Mouse (Mus musculus): Measurements from ENCODE around the gene Tulp1.
"Not testable (repeated sequence)": the region's sequence is repeated elsewhere in the genome, so short reads cannot be mapped to it uniquely, and the experiment has no call there.

Gene Tulp1

DNA sequence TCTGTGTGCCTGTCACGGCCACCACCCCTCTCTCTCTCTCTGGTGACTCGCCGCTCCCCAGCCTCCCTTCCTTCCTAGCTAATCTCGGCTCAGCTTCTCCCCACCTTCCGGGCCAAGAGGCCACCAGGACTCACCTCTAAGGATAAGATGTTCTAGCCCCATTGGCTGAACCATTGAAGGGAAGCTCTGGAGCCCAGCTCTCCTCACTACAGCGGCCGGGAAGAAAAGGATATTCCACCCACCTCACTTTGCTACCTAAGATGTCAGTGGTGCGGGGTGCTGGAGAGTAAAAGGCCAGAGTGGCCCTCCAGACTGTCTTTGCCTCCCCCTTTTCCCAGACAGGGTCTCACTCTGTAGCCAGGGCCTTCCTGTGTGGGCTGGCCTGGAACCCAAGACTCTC is at the start of gene Tulp1:
Gene Tulp1, minus strand, starts transcription at position 101 of the 400 bp plus-strand sequence.
- DNase-seq (ENCODE audit: low spot score) = no peak

DNA sequence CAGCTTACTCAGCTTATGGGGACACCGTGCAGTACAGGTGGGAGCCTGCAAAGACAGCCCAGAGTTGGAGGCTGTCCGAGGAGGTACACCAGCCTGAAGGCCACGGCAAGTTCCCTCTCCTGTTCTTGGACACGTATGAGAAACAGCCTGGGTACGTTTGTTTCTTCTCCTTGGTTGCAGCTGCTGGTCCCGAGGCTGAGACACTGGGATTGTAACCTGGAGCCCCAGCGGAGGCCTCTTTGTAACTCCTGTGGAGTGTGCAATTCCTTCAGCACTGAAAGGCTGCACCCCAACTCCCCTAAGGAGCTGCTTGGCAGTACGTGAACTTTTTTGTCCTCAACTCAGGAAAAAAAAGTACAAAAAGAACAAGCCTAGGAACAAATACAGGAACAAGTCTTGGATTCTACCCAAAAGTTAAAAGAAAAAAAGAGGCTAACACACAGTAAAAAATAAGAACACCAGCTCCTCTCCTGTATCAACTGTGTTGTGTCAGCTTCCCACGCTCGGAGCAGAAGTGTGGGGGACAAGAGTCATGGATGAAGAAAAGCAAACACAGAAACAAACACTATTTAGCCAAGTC is 46.4 kb upstream of the Tulp1 start:
- no peak for DNase-seq (ENCODE audit: low spot score)

DNA sequence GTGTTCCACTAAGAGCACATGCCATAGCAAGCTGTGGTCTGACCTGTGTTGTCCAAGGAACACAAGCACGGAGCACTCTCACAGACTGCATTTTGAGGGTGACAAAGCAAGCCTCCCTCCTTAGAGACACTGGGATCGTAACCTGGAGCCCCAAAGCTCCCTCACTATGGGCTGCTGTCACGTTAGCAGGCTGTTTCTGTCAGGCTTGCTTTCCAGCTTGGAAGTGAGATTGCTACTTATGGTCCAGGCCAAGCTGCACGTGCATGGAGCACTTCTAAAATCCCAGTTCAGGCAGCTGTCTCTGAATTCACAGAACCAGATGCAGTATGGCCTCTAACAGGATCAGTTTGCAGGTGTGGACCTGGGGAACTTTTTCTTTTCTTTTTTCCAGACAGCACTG is 45.7 kb upstream of the Tulp1 start:
- DNase-seq (ENCODE audit: low spot score) = no peak

DNA sequence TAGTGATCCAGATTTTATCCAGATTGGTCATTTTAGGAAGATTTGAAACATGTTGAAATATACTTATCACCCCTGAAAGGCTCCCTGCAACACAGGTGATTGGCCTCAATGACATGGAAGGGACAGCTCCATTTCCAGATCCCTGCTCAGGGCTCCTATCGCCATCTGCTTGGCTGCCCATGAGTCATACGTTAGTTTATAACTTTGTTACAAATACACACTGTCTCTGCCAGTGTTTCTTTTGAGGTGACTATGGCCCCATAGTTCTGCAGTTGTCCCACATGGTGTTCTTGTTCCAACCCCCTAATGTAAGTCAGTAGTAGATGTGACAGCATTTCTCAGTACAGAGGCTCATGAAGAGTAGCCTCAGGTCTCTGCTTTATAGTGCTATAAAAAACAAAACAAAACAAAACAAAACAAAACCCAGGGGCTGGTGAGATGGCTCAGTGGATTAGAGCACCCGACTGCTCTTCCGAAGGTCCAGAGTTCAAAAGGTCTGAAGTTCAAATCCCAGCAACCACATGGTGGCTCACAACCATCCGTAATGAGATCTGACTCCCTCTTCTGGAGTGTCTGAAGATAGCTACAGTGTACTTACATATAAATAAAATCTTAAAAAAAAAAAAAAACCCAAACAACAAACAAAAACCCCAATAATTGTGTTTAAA is 43.4 kb upstream of the Tulp1 start:
- no peak for DNase-seq (ENCODE audit: low spot score)

DNA sequence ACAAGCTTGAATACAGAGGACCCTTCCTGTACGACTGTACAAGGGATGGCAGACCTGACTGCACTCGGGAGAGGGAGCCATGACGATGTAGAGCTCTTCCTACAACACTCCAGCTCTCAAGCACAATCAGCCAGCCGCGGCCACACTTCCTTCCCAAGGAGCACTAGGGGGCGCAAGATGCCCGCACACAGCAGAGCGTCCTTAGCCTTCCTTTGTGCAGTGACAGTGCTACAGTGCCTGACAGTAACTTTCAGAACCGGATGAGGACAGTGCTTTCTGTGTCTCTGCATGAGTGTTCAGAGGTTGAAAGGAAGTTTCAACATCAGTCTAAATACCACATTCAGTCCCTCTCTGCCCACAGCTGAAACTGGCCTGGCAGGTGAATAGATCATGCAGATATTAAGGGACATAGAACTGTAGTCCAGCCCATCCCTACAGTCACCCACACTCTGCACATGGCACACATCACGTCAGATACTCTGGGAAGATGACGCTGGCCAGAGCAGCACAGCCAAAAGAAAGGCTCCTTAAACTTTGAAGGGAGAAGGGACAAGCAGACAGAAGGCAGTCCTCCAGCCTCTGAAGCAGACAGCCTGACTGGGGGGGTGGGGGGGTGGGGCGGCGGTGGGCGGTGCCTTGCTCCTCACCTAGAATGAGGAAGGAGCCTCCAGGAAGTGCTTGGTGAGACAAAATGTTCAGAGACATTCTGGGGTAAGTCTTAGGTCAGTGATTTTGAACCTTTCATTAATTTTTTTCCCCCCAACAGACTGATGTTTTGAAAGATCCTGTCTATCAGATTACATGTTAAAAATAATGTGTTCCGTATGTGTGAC is 42.6 kb upstream of the Tulp1 start:
- DNase-seq (ENCODE audit: low spot score) = peak; percentile 86

DNA sequence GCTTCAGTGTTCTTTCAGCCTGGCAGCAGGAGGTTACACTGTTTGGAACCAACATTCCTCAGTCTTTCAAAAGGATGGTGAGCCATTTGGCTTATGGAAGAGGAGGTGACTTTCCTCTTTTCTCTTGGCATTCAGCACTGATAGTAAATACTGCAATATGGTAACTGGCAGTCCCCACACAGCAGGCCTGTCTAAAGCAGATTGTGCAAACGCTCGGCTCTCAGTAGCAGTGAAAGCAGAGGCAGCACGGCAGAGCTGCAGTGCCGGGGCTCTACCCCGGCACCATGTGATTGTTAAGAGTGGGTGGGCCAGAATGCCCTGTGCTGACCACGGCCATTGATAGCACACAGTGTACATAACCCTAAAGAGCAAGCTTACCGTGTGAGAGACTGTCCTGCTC is 41.4 kb upstream of the Tulp1 start:
- no peak for DNase-seq (ENCODE audit: low spot score)

DNA sequence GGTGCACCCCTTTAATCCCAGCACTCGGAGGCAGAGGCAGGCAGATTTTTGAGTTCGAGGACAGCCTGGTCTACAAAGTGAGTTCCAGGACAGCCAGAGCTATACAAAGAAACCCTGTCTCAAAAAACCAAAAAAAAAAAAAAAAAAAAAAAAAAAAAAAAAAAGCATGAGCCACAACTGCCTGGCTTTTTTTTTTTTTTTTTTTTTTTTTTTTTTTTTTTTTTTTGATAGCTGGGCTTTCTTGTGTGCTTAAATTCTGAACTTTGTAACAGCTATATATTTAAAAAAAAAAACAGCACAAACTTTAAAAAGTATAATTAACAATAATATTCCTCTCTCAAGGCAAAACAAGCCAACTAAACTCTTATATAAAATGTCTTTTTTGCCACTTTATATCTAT is 39.7 kb upstream of the Tulp1 start:
- not testable (repeated sequence) for DNase-seq (ENCODE audit: low spot score)

DNA sequence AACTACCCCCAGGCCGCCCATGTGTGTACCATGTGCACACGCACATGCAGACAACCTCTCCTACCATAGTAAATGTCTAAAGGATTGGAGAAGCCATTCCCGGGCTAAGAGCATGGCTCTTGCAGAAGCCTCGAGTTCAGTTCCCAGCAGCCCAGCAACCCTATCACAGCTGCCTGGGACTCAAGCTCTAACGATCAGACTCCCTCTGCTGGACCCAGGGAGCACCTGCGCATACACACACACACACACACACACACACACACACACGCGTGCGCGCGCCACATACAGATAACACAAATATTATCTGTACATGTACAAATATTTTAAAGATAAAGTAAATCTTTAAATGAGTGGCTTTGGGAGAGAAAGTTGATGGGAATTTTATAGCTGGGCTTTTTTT is 39.3 kb upstream of the Tulp1 start:
- no peak for DNase-seq (ENCODE audit: low spot score)

DNA sequence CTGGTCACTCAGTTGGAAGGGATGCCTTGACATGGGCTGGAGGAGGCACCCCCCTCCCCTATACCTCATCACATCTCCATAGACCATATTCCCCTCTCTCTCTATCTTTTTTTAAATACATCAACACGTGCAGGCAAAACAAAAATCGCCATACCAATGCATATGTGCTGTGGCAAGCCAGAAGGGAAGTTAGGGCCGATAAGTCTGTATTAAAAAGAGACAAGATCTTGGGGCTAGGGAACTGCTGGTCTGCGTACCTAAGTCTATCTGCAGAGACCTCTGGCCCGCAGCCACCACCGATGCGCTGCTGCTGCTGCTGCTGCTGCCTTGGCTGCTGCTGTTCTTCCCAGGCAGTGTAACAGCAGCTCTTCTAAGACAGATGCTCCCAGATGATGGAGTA is 30.0 kb upstream of the Tulp1 start:
- DNase-seq (ENCODE audit: low spot score) = no peak

DNA sequence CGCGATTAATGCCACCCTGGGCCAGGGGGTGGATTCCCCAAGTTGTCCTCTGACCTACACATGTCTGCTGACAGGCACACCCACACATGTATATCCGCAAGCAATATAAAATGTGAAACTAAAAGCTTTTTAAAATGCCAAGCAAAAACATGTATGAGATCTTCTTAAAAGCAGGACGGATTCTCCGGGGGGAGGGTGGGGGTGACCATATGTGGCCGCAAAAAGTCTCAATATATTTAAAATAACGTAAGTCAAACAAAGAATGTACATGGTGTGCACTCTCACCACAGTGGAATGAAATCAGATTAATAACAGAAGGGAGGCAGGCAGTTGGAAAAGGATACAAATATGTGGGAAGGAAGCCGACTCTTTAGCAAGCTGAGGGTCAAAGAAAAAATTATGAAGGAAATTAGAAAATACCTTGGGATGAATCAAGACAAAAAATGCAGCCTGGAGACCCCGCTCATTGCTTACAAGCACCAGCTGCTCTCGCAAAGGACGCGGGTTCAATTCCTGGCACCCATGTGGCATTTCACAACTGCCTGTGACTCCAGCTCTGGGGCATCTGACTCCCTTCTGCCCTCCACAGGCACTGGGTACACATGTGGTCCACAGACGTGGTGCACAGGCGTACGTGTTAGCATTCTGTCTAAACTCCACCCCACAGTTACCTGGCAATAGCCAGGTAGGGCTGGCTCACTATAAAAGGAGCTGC is 29.2 kb upstream of the Tulp1 start:
- DNase-seq (ENCODE audit: low spot score) = no peak

DNA sequence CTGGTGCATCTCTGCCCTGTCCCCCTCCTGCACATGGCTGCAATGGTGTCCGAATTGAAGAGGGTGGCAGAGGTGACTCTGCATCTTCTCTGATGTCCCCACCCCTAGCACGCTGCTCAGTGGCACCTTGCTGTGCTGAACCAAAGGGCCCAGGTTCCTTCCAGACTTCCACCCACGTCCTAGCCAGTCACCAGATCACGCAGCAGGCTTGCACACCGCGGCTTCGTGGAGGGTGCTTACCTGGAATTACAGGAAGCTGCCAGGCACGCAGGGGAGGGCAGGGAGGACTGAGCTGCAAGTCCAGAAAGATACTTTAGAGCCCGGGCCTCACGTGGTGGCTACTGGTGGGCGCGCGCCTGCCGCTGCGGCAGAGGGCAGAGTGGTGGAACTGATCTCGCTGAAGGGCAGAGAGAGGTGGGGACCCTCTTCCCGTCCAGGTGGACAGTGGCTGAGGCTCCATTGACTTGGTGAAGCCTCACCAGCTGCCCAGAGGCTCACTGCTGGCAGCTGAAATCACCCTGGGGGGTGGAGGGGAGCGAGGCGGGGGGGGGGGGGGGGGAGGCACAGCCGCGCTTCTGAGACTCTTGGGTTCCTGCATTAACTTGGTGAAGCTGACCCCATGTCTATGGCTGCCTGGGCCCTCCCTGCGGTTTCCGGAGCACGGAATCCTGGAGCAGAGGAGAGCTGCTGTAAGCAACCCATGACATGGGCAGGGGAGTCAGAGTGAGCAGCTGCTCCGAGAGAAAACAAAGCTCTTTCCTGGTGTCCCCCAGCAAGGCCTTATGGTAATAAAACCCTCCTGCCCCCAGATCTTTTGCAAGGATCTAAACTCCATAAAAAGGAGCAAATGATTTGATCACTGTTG is 26.8 kb upstream of the Tulp1 start:
- DNase-seq (ENCODE audit: low spot score) = no peak

DNA sequence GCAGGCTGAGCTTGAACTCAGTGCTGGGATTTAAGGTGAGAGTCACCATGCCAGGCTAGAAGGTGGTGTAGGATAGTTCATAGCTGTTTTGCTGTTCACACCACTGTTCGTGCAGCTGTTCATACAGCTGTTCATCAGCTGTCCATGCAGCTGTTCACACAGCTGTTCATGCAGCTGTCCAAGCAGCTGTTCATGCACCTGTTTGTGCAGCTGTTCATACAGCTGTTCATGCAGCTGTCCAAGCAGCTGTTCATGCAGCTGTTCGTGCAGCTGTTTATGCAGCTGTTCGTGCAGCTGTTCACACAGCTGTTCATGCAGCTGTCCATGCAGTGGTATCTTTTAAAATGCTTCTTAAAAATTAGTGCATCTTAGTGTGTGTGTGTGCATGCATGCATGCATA is 23.5 kb upstream of the Tulp1 start:
- no peak for DNase-seq (ENCODE audit: low spot score)

DNA sequence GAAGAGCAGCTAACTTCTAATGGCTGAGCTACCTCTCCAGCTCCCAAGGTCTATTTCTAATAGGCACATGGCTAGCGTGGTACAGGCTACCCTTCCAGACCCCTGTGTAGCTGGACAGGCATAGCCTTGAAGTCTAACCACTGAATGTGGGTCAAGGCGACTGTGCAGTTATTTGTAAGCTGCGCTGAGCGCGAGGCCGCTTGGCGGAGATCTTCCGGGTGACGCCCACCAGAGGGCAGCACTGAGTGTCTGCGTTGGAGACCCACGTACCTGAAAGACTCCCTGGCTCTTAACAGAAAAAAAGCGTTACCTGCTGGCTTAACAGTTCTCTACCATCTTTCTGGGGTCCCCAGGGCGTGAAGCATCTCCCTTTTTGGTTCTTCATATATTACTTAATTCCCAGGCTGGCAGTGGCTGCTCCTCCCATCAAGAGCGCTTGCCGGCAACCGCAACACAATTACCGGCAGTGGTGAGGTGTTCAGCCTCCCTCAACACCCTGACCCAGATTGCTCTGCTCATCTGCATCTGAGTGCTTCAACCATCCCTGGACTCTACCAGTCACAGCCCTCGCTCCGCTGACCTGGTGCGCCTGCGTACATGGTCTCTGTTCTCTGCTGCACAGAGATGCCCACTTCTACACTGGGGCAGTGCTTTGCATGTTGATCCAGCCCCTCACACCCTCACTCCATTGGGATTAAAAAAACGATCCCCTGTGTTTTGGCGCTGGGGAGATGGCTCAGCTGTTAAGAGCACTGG is 21.3 kb upstream of the Tulp1 start:
- peak; percentile 88 for DNase-seq (ENCODE audit: low spot score)

DNA sequence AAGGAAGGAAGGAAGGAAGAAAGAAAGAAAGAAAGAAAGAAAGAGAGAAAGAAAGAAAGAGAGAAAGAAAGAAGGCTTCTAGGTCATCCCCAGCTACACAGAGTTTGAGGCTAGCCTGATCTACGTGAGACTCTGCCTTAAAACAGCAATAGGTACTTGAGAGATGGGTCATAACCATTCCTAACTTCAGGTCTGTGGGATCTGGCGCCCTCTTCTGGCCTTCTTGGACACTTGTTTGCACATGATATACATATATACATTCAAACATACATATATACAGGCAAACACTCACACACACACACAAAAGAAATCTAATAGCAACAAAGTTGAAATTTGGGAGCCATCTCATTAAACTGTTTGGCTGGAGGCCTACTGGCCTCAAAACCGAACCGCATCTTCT is 19.3 kb upstream of the Tulp1 start:
- peak; percentile 58 for DNase-seq (ENCODE audit: low spot score)

DNA sequence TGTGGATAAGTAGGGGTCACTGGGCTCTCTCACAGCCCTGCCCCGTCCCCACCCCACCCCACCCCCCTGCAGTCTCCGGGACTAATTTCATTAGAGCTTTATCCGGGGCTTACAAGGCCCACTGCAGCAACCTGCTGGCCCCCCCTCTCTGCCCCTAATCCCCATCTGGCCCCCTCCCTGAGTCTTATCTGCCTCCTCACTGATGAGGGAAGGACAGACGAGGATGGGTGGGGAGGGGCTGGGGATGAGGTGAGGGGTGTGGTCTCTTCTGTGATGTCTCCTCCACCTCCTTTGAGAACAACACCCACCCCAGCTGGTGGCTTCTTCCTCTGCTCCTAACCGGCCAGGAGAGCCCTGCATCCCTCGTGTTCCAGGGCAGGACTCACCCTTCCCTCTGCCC is 15.2 kb upstream of the Tulp1 start:
- no peak for DNase-seq (ENCODE audit: low spot score)

DNA sequence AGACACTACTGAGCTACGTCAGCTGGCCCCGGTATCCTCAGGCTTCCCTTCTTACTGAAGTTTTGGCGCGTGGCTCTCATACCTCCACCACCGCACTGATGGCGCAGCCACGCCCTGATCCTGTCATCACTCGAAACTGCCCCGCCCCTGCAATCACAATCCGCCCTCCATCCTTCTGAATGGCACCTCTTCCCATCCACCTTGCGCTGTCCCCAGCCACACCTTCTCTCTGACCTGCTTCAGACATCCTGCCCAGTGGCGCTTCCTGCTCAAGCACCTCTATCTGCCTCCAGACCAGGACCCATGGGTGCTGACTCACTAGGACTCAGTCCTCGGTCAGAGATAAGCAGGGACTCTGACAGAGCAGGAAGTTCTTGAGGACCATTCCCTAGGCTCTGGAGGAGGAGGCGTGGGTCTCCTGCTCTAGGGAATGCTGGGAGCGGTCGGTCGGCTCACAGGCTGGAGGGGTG is 10.6 kb upstream of the Tulp1 start:
- DNase-seq (ENCODE audit: low spot score) = no peak

DNA sequence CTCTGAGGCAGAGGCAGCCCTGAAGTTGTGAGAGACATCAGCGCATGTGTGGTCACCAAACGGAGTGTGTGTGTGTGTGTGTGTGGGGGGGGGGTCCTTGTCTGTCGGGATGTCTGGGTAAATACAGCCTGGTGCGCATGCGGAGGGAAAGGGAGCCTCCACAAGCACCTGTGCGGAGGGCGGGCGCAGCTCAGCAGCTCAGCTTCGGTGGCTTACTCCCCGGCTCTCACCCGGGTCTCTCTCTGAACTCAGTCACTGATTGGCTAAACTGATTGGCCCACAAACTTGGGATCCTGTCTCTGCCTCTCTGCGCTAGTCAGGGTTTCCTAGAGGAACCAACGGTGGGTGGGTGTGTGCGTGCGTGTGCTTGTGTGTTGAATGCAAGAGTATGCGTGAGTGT is 9.5 kb upstream of the Tulp1 start:
- DNase-seq (ENCODE audit: low spot score) = no peak

DNA sequence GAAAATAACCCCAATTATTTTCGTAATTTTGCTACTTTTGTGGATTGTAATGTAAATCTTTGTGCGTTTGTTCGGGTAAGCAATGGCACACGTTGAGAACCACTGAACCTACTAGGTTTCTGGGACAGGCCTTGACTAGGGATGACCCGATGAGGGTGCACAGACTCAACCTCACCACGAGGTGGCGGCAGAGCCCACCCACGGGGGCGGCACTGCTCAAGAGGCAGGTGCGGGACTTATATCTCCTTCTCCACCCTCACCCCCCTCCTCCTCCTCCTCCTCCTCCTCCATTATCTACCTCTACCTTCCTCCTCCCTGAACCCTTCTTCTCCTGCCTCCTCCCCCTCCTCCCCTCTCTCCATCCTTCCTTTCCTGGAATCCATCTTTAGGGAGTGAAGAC is 8.8 kb upstream of the Tulp1 start:
- DNase-seq (ENCODE audit: low spot score) = peak; percentile 72

DNA sequence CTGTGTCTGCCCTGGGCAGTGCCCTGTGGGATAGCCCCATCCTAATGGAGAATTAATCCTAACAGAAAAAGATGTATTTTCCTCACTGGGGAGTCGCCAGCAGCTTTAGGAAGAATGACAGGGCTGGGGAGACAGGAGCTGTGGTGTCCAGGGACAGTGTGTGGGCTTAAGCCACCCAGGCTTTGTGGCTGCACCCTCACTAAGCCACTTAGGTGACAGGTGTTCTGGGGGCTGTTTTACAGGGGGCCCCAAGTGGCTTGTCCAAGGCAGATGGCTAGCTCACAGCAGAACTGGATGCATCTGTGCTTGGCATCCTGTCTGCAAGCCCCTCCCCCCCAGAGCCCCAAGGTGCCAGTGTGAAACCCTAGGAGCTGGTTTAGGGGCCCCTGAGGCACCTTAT is 6.9 kb upstream of the Tulp1 start:
- no peak for DNase-seq (ENCODE audit: low spot score)

DNA sequence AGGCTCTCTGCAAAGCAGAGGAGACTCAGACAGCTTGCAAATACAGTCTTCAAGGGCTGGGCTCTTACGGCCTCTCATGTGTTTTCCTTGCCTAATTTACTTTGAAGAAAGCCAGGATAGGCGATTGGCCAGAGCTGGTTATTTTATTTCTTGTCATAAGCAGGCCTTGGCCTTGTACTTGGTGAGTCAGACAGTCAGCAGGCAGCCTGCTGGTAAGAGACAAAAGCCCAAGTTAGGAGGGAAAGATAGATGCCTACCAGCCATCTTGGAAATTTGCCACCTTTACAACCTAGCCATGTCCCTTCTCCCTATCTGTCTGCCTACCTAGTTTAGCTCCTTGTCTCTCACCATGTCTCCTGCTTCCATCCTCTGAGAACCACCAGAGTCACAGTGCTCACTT is 6.3 kb upstream of the Tulp1 start:
- DNase-seq (ENCODE audit: low spot score) = no peak

DNA sequence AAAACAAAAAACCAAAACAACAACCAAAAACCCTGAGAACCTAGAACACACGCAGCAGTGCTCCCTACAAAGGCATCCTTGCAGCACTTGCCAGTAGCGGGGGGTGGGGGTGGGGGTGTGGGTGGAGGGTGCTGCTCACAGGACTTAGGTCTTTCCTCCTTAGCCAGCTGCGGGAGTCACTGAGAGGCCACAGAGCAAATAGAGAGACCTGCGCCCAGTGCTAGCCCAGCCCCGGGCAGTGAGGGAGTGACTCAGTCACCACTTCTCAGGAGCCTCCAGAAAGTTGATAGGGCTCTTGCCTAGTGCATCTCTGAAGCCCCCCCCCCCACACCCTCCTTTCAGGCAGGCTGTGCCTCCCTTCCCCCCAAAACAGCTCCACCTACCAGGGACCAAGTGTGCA is 4.0 kb upstream of the Tulp1 start:
- no peak for DNase-seq (ENCODE audit: low spot score)

Measured in embryo, embryonic 10.5 days (tissue).